Mouse (Mus musculus): ENCODE results near the gene Oprd1. TPM values are rescaled to one million over a fixed set of nuclear protein-coding genes. Genes with fewer than 3 reads are reported as not detected.

The Oprd1 gene
- total RNA-seq, 2 experiments from 2014 or later: 7.7 to 8.0 TPM

- intact Hi-C loops (cut with DNase I): no loop called here
- no peak for DNase-seq (ENCODE audit: extremely low spot score in 1 of 2, low spot score in 2 of 2)
Measured at GRCm38 (mm10) chr4:132067112-132067937, 77.0 kb downstream of the Oprd1 start.

- intact Hi-C loops (cut with DNase I): no loop called here
- DNase-seq (ENCODE audit: extremely low spot score in 1 of 2, low spot score in 2 of 2): peak in 1 of 2 experiments; percentile 77
Measured at GRCm38 (mm10) chr4:132066101-132066773, 78.0 kb downstream of the Oprd1 start.

DNA sequence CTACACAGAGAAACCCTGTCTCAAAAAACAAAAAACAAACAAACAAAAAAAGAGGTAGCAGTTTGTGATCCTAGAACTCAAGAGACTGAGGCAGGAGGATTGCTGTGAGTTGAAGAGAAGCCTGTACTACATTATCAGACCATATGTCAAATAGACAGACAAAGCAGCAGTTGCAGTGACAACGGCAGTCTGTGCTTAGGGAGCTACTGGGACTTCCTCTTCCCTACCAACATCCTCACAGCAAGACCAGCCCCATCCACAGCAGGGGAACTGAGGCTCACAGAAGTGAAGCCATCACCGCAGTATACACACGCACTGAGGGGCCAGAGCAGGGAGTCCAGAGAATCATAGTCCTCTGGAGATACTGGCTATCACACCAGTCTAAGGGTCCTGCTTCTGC is 78.7 kb downstream of the Oprd1 start:
- no peak for DNase-seq (ENCODE audit: extremely low spot score in 1 of 2, low spot score in 2 of 2)
- intact Hi-C loops (cut with DNase I): no loop called here

DNA sequence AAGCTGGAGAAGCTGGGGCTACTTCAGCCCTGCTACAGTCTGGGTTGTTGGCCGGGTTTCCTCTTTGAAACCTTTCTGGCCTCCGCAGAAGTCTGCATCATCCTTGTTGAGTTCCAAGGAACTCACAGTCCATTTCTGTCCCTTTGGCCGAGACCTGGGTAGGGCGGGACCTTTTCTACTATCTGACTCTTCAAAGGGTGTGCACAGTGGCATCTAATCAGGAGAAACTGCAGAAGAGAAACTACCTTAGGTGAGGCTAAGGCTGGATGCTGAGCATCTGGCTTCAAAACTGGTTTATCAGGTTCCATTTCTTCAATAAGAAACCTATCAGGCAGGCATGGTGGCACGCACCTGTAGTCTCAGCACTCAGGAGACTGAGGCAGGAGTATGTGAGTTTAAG is 79.7 kb downstream of the Oprd1 start:
- DNase-seq (ENCODE audit: extremely low spot score in 1 of 2, low spot score in 2 of 2): no peak
- intact Hi-C loops (cut with DNase I): no loop called here

DNA sequence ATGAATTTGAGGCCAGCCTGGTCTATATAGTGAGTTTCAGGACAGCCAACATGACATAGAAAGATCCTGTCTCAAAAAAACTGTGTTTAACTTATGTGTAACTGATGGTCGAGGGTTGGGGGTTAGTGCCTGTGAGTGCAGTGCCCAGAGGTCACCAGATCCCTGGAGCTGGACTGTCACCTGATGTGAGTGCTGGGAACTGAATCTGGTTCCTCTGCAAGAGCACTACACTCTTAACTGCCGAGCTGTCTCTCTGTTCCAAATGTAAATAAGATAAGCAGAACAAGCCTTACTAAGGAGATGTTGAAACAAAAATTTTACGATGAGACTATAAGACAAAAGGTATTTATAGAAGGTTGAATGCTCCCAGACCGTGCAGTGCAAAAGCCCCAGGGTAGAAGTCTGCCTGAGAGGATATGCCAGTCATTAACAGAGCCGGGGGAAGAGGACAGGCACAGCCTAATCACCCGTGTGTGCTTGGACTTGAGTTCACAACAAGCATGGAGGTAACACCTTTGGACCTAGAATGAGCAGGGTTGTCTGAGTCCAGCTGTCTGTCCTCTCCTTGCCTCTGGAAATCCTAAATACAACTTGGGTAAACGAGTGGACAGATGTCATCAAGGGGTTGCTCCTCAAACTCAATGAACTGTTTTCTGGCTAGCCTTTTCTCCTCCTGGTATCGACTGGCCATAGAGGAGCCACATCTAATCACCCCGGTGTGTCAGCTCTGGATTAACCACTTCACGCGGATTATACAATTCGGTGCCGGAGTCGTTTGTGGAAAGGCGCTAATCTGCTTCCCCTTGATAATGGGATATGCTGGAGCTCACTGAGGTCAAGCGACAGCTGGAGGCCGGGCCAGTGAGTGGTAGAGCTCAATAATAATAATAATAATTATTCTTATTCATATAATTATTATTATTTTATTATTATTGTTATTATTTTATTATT is 81.1 kb downstream of the Oprd1 start:
- no peak for DNase-seq (ENCODE audit: extremely low spot score in 1 of 2, low spot score in 2 of 2)
- intact Hi-C loops (cut with DNase I): no loop called here

GRCm38 (mm10) chr4:132062289-132062688 is 82.0 kb downstream of the Oprd1 start:
- no peak for DNase-seq (ENCODE audit: extremely low spot score in 1 of 2, low spot score in 2 of 2)
- intact Hi-C loops (cut with DNase I): no loop called here

Other genes starting within 250 kb of the Oprd1 start
- gene Tmem200b, start 222.7 kb downstream of the Oprd1 start, total RNA-seq (2021): 1 to 10 TPM; 3.1 to 3.9 TPM
- gene Gm10300, start 69.8 kb downstream of the Oprd1 start, total RNA-seq (2021): under 1 TPM in 1 of 2 experiments, not detected in 1; 0.15 TPM
- 10 to 100 TPM; 28.9 to 31.9 TPM for gene Epb41, start 69.2 kb downstream of the Oprd1 start, total RNA-seq (2021)
- gene Ythdf2, start 67.8 kb upstream of the Oprd1 start, total RNA-seq (2021): 10 to 100 TPM; 47.4 to 49.4 TPM
- gene Gmeb1, start 117.1 kb upstream of the Oprd1 start, total RNA-seq (2021): 10 to 100 TPM; 26.2 to 29.3 TPM
- 10 to 100 TPM; 13.9 to 15.4 TPM for gene Taf12, start 129.9 kb upstream of the Oprd1 start, total RNA-seq (2021)
- gene Rab42, start 158.9 kb upstream of the Oprd1 start, total RNA-seq (2021): 1 to 10 TPM in 1 of 2 experiments, under 1 TPM in 1; 0.79 to 1.3 TPM
- 10 to 100 TPM; 24.6 TPM for gene Trnau1ap, start 185.1 kb upstream of the Oprd1 start, total RNA-seq (2021)
- 10 to 100 TPM; 14.7 to 14.9 TPM for gene Rcc1, start 209.1 kb upstream of the Oprd1 start, total RNA-seq (2021)